Mouse (Mus musculus): ENCODE measurements around the gene Chtop.

GRCm38 (mm10) chr3:90508287-90508949, 880 bp downstream of the Chtop start:
- TF ChIP-seq TAL1 (IDR thresholded peaks at IDR 0.05; ENCODE audit: low read length) (no peak), GATA1 (IDR thresholded peaks at IDR 0.05; ENCODE audit: low read length) (no peak)
